In genomic region chr3:101318115-101318514, GRCm38 (mm10) we compare ENCODE assay signal across 9 mouse cellular contexts. TPM values are rescaled to one million over a fixed set of nuclear protein-coding genes. Genes with fewer than 3 reads are reported as not detected.
DNase-seq lines count a peak whose midpoint lies in the region; ATAC-seq lines count a peak whose summit lies in the region.
"Had no signal": no experiment of that assay in that cellular context is flagged by ENCODE, and none has a peak within 500 bp of the region (broad histone marks: within the 10 kb centered on the region; RNA-seq: fewer than 3 reads in every experiment).

No protein-coding gene starts in this region.

- 0 out of 2 replicates have a peak, but pooled peaks cover 5% of the 10 kb centered on the region for H3K9me3 ChIP-seq in kidney, embryonic 14.5 days (ENCODE audit: control insufficient read depth, low read length)
- no peaks in the 10 kb centered on the region for H3K9me3 ChIP-seq in stomach, embryonic 16.5 days (replicated peaks; ENCODE audit: control insufficient read depth, low read length)
- H3K9me3 ChIP-seq: midbrain, embryonic 12.5 days had no signal

- H3K4me2 ChIP-seq in kidney, embryonic 14.5 days (replicated peaks; ENCODE audit: low read depth, low read length) = no peak overlapping the region
- no peak overlapping the region for H3K4me2 ChIP-seq in stomach, embryonic 16.5 days (ENCODE audit: low read depth, low read length)
- H3K4me2 ChIP-seq: midbrain, embryonic 12.5 days had no signal

- no peak for ATAC-seq in kidney, embryonic 14.5 days (ENCODE audit: low FRiP score, low TSS enrichment)
- ATAC-seq in stomach, embryonic 16.5 days (ENCODE audit: insufficient read depth, low FRiP score) = no peak

- peak; percentile 70 for DNase-seq in adrenal gland, postnatal 14 days
- DNase-seq in adrenal gland, adult 18-20 months (ENCODE audit: low spot score in 2 of 2) = no peak
- peak; percentile 29 to 67 for DNase-seq in kidney, adult 8-10 months
- DNase-seq in NIH3T3 (ENCODE audit: low read depth) = peak; percentile 32
- peak; percentile 60 for DNase-seq in kidney, adult 9 months
- no peak for DNase-seq in MN1 (ENCODE audit: low spot score)

- H3K36me3 ChIP-seq in kidney, embryonic 14.5 days (ENCODE audit: control insufficient read depth, insufficient read depth, low read length) = no peaks in the 10 kb centered on the region
- no peaks in the 10 kb centered on the region for H3K36me3 ChIP-seq in stomach, embryonic 16.5 days (ENCODE audit: control insufficient read depth, insufficient read depth, low read length)
- H3K36me3 ChIP-seq: midbrain, embryonic 12.5 days had no signal

- H3K27me3 ChIP-seq in kidney, embryonic 14.5 days (ENCODE audit: control insufficient read depth, insufficient read depth, low read length) = no peaks in the 10 kb centered on the region
- H3K27me3 ChIP-seq in stomach, embryonic 16.5 days (ENCODE audit: control insufficient read depth, insufficient read depth, low read length) = no peaks in the 10 kb centered on the region
- H3K27me3 ChIP-seq: midbrain, embryonic 12.5 days had no signal

- H3K9ac ChIP-seq in kidney, embryonic 14.5 days (ENCODE audit: low read depth, low read length) = no peak overlapping the region
- no peak overlapping the region for H3K9ac ChIP-seq in stomach, embryonic 16.5 days (ENCODE audit: low read length)
- H3K9ac ChIP-seq: midbrain, embryonic 12.5 days had no signal

- 67% methylated on average over 6 of the region's 6 CpGs for WGBS in kidney, embryonic 14.5 days
- WGBS in stomach, embryonic 16.5 days = 70% methylated on average over 6 of the region's 6 CpGs

- no peak overlapping the region for H3K27ac ChIP-seq in kidney, embryonic 14.5 days (ENCODE audit: low read depth, low read length)
- peak overlapping the region; percentile 41; the same call in 1 of the 2 replicates for H3K27ac ChIP-seq in stomach, embryonic 16.5 days (ENCODE audit: low read length)
- H3K27ac ChIP-seq: midbrain, embryonic 12.5 days had no signal

- H3K4me3 ChIP-seq in kidney, embryonic 14.5 days (ENCODE audit: low read length) = no peak overlapping the region
- no peak overlapping the region for H3K4me3 ChIP-seq in stomach, embryonic 16.5 days (replicated peaks; ENCODE audit: low read length)
- H3K4me3 ChIP-seq: midbrain, embryonic 12.5 days had no signal

- H3K4me1 ChIP-seq in kidney, embryonic 14.5 days (ENCODE audit: control insufficient read depth, insufficient read depth, low read length) = no peaks in the 10 kb centered on the region
- no peaks in the 10 kb centered on the region for H3K4me1 ChIP-seq in stomach, embryonic 16.5 days (ENCODE audit: control insufficient read depth, insufficient read depth, low read length)
- H3K4me1 ChIP-seq: midbrain, embryonic 12.5 days had no signal

RNA-seq across cellular contexts. Expression of gene Cd2, which starts 30.4 kb away (rescaled TPM):
- total RNA-seq in adrenal gland, postnatal 14 days (2021) = 1.3 and 16.9 TPM in 2 replicates
- 1 to 10 TPM in 1 of 2 experiments, under 1 TPM in 1; 0.76 to 1.5 TPM for total RNA-seq in adrenal gland, adult 18-20 months (2021)
- polyA plus RNA-seq in kidney, embryonic 14.5 days (2014; fragmentation: Nextera tagmentation; extraction: Ambion mirVana) = not detected in 2 replicates
- 0.34 TPM in 1 of 2 replicates, not detected in the other for polyA plus RNA-seq in stomach, embryonic 16.5 days (2015; fragmentation: Nextera tagmentation; extraction: Ambion mirVana)
- polyA plus RNA-seq: midbrain, embryonic 12.5 days had no signal

RNA-seq across cellular contexts. Expression of gene Igsf3, which starts 58.8 kb away (rescaled TPM):
- total RNA-seq in adrenal gland, postnatal 14 days (2021) = 5.1 and 6.6 TPM in 2 replicates
- total RNA-seq in adrenal gland, adult 18-20 months (2021) = 1 to 10 TPM; 3.1 to 3.8 TPM
- 15.1 and 16.9 TPM in 2 replicates for polyA plus RNA-seq in kidney, embryonic 14.5 days (2014; fragmentation: Nextera tagmentation; extraction: Ambion mirVana)
- polyA plus RNA-seq in stomach, embryonic 16.5 days (2015; fragmentation: Nextera tagmentation; extraction: Ambion mirVana) = 35.3 and 36.7 TPM in 2 replicates

Comparison
In these comparisons a context has a peak if more than half of its experiments do, and no peak if none do; other contexts are left out.
1. DNase-seq: peak in adrenal gland, postnatal 14 days (single experiment), kidney, adult 8-10 months (2 of 2), NIH3T3 (single experiment) and kidney, adult 9 months (single experiment); none in adrenal gland, adult 18-20 months (0 of 2) and MN1 (single experiment).